Mouse (Mus musculus) yolk sac, embryonic 10.5 days (tissue): ENCODE data around the gene Rbm20.
A peak's percentile ranks its signal among the peaks of the same experiment; 100 is the strongest.

ENCODE experiments used
- DNase-seq: peaks from one replicate; pipeline ENCODE4 v3.0.0-alpha.2; 2017; ENCODE audit warnings: low spot score

Rbm20 gene

DNA sequence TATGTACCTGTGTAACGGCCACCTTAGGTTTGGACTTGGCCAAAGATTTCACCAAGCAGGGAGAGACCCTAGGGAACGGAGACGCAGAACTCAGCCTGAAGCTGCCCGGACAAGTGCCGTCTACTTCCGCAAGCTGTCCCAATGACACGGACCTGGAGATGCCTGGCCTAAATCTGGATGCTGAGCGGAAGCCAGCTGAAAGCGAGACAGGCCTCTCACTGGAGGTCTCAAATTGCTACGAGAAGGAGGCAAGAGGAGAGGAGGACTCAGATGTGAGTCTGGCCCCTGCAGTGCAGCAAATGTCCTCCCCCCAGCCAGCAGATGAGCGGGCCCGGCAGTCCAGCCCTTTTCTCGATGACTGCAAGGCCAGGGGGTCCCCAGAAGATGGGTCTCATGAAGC is 174.2 kb downstream of the Rbm20 start:
- DNase-seq, result no peak

DNA sequence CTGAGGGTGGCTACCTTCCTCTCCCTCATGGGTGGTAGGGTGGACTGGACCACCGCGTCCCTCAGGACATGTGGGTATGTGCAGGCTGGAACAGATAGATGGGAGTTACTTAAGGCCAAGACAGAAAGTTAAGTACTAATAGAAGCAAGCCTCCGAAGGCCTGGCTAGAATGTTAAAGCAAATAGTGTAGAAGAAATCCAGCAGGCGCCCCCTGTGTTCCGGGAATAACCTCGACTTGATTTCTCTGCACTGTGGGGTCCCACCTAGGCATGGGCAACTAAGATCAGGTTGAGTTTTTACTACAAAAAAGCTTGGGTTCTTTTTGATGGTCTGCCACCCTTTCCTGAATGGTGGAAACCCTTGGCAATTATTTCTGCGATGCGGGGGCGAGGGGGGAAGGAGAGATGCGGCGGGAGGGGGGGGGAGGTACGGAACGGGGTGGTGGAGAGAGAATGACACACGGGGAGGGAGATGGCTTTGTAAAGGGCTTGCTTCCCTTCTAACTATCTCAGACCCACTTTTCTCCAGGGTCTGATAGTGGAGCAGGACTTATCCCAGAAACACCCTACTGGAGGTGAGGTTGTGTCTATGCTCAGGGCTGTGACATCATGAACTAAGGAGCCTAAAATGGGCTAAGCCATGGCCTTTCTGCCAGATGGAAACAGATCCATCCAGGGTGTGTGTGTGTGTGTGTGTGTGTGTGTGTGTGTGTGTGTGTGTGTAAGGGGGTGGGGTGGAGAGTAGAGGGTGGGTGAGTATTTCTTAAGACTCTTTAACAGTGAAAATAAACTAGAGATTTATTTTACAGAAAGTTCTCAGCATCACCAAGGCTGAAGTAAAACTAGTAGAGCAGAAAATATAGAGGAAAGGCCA is 175.0 kb downstream of the Rbm20 start:
- DNase-seq, result no peak

DNA sequence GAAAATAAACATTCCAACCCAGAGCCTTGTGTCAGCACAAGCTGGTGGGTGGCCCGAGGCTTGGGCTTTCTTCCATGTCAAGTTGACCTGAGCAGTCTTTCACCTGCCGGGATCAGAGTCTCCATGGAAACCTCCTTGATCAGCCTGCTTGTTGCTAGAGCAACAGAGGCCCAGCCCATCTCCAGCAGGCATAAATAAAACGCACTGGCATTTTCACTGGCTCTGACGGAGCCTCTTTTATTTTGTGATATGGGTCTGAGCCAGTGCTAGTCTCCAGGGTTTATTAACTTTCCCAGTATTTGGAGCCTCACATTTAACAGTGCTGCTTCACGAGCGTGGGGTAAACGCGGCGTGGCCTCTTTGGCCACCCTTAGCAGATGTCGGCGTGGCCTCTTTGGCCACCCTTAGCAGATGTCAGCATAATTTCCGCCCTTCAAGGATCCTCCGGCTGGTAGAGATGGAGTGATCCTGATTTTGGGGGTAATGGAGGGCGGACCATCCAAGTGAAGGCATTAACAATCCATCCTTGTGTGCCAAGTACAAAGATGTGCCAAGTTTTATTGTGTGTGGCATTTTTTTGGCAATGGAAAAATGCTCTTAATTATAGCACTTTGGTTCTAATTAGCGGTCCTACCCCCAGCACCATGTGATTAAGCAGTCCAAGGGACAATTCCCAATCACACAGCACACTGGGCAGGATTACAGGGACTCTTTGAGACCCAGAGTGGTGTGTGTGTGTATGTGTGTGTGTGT is 175.8 kb downstream of the Rbm20 start:
- peak; percentile 36 for DNase-seq

DNA sequence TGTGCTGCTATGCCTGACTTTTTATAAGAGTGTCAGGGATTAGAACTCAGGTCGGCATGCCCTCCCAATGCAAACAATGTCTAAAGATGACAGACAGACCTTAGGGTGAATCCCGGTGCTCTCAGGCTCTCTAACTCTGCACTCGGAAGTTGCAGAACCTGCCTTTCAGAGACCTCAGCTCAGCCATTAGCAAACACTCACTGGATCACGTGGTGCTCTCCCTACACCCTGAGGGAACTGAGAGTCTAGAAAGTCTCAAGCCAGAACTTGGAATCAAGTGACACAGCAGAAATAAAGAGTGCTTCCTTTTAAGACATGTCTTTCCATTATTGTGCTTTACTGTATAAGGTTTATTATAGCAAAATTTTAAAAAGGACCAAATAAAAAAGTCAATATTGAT is 177.9 kb downstream of the Rbm20 start:
- no peak for DNase-seq

DNA sequence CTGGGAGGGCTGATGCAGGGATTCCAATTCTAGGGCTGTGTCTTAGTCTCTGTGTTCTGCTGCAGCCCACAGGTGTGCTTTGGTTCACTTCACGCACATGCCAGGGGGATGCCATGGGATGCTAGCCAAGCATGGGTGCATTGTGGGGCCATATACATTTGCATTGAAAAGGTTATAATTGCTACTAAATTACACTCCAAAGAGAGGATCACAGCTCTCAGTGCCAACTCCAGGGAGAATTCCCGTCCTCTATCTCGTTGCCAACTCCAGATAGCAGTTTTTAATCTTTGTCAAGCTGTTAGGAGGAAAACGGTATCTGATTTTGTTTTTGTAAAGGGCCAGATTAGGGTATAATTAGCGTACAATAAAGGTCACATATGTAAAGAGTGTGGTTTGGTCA is 178.7 kb downstream of the Rbm20 start:
- no peak for DNase-seq

DNA sequence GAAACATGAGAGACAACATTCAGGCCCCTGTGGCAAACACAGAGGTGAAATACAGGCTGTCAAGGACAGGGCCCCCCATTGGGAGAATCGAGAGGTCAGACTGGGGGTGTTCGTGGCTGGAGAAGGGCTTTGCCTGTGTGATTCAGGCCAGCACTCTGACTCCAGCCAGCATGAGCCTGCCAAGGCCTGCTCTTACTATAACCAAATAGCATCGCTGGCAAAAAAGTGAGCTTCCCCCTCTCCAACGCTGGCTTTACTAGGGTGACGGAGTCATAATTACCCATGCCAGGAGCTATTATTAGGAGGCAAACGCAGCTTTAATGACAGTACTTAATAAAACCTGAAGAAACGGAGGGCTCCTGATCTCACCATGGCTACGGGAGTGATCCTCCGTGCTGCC is 179.7 kb downstream of the Rbm20 start:
- DNase-seq, result no peak

DNA sequence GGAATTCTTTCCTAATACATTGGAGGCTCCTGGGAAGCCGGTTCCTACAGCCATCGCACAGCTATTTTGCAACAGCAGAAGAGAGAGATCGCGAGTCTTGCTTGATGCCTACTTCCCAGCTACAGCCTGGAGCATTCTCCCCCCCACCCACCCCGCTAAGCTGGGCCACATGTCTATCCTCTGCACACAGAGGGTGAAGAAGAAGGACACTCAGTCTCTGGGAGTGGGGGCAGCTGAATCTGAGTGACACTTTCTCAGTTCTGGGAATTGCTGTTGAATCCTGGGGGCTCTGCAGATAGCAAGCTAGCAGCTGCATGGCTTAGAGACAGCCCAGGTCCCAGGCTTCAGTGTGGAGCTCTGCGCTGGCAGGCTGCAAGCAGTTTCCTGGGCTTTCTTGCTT is 180.9 kb downstream of the Rbm20 start:
- DNase-seq, result no peak

DNA sequence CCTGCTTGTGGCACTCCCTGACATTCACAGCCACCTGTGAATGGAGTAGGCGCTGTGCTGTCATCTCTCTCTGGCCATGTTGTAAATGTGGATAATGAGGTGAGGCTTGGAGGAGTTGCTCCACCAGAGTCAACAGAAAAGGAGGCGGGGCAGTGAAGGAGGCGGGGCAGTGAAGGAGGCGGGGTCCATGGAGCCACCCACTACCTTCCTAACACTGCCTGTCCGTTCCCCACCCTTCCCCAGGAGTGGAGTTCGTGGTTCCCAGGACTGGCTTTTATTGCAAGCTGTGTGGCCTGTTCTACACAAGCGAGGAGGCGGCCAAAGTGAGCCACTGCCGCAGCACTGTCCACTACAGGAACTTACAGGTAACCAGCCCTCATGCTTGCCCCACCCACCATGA is 182.0 kb downstream of the Rbm20 start:
- DNase-seq, result peak; percentile 80

DNA sequence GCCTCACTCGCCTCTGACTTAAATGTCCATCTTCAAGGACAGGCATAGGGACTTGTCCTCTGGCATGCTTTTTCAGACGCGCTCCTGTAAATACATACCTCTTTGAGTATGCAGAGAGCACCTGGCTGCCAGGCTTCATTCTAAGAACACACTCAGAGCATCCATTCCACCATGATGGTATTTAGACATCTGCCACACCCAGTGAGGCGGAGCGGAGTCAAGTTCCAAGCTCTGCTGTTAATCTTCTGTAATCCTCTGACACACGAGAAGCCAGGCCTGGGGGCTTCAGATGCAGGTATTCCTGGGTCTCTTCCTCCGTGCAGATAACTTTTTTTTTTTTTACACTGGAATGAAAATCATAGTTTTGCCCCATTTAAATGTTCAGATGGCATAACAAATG is 182.5 kb downstream of the Rbm20 start:
- DNase-seq, result no peak

DNA sequence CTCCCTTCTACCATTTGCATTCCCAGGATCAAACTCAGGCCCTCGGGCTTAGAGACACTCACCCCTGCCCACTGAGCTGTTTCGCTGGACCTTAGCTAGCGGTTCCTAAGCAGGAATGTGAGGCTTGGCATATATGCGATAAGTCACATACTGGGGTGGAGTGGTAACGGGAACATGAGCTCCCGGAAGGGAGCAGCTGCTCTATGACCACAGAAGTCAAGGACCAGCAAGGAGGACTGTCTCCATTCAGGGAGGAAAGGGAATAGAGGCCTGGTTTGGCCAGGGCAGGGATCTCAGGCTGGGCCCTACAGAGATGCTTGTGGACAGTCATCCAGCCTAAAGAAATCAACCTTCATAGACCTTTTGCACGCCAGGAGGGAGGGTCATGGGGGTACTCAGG is 184.2 kb downstream of the Rbm20 start:
- DNase-seq, result no peak

DNA sequence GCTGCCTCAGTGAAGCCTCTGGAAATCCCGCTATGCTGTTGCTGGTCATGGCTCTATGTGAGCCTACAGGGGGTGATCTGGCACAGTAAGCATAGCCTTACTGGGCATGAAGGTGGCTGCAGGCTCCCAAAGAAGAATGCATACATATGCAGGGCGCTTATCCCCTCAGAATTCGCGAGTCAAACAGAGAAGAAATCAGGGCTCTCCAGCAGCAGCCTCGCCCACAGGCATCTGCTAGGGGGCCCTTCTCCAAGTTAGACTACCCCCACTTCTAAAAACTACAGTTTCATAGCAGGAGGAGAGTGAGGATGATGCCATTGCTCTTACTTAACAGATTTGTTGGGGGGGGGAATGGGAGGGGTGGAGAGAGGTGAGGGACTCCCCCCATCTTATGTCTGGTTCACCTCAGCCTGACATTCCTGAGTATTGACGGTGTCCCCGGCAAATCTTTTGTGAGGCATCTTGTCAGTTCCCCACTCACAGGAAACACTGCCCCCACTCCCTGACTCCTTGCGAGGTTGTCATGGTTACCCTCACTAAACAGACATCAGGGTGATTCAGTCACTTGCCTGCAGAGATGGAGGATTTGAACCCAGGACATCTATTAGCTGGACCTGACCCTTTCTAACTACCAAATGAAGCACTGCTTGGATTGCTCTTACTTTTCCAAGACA is 185.6 kb downstream of the Rbm20 start:
- DNase-seq, result no peak

DNA sequence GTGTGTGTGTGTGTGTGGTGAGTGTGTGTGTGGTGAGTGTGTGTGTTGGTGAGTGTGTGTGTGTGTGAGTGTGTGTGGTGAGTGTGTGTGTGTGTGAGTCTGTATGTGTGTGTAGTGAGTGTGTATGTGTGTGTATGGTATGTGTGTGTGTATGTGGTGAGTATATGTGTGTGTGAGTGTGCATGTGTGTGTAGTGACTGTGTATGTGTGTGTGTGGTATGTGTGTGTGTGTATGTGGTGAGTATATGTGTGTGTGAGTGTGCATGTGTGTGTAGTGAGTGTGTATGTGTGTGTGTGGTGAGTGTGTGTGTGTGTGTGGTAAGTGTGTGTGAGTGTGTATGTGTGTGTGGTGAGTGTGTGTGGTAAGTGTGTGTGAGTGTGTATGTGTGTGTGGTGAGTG is 190.1 kb downstream of the Rbm20 start:
- no peak for DNase-seq

DNA sequence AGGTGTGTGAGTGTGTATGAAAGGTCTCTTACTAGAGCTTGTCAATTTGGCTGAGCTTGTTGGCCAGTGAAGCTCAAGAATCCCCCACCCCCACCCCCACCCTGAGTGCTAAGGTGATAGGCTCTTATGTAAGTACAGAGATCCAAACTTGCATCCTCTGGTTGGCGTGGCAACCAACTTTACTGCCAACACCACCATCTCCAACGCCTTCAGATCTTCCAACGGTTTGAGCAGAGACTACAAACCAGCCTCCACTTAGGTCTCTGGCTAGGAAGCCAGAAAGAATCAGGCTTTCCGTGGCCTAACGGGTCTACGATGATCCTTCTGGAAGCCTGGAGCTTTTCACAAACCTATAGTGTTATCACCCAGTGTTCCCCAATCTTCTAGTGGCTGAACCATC is 191.0 kb downstream of the Rbm20 start:
- no peak for DNase-seq

DNA sequence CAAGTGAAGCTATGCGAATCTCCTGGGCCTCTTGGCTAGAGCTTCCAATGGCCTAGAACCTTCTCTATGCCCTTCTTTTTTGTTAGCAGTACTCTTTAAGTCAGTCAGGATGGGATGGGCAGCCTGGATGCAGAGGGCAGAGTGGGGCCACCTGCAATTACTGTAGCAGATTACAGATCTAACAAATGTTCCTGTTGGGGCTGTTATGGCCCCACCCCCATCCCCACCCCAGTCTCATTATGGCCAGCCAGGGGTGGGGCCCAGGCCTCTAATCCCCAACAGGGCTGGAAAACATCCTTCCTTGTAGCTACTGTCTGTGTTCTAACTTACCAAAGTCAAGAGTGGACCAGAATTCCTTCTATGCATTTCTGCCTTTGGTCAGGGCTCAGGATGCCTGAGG is 191.7 kb downstream of the Rbm20 start:
- DNase-seq, result no peak

DNA sequence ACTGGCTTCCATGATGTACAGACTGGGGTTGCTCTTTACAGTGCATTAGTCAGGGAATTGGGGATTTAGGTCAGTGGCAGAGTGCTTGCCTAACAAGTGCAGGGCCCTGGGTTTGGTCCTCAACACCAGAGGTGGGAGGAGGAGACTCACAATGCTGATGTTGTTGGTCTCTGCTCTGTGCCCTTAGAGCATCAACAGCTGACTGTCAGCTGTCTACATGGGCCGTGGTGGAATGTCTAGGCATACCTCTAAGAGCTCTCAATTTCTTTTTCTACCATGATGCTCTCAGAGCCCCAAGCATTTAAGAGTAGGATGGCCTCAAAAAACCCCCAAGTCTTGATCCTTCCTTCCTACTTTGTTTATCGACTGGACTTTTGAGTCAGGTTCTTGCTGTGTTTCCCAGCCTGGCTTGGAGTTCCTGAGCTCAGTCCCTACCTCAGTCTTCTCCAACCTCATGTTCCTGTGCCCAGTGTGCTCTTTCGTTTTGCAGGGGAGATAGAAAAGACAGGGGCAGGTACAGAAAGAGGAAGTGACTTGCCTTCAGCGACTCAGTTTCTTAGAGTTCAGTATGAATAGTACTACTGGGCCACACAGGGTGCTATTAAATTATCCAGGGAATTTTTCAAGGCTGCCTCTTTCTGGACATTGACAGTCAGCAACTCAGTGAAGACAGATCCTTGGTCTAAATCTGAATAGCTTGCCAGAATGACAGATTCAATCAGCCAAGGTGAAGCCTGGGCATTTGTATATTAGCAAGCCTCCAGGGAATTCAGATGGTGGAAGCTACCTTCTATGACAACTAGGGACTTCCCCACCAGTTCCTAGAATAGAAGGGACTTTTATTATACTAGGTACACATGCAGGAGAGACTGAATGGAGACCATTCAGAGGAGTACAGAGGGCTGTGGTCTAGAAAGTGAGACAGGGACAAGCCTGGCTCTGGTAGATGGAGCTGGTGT is 192.6 kb downstream of the Rbm20 start:
- no peak for DNase-seq

DNA sequence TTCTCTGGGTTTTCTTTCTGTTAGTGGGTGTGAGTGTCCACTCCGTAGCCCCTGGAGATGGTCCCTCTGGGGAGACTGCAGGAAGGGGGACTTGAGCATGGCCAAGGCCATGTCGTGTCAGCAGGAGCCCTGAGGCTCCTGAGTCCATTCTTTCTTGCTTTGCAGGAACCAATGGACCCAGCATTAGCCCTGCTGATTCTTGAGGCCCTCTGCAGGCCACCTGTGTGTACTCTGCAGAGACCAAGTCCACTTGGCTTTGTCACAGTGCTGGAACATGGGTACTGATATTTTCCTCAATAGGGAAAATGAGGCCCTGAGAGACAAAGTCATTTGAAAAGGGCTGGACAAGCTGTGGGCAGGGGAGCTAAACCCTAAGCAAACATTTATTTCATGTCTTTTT is 193.5 kb downstream of the Rbm20 start:
- no peak for DNase-seq

DNA sequence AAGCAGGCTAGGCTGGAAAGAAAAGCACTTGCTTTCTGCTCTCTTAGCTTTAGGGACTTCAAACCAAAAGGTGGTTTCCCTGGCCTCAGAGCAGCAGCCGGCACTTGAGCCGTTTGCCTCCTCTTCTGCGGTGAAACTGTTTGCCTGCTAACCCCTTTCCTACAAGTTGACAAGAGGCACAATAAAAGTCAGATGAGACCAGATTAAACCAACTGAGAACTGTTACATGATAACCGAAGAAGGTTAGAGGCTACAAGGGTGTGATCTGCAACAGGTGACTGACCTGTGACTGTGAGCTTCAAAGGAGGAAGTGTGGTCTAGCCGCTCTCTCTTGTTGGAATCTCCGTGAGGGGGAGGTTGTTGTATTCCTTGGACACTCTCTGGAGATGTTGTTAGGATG is 194.4 kb downstream of the Rbm20 start:
- no peak for DNase-seq

DNA sequence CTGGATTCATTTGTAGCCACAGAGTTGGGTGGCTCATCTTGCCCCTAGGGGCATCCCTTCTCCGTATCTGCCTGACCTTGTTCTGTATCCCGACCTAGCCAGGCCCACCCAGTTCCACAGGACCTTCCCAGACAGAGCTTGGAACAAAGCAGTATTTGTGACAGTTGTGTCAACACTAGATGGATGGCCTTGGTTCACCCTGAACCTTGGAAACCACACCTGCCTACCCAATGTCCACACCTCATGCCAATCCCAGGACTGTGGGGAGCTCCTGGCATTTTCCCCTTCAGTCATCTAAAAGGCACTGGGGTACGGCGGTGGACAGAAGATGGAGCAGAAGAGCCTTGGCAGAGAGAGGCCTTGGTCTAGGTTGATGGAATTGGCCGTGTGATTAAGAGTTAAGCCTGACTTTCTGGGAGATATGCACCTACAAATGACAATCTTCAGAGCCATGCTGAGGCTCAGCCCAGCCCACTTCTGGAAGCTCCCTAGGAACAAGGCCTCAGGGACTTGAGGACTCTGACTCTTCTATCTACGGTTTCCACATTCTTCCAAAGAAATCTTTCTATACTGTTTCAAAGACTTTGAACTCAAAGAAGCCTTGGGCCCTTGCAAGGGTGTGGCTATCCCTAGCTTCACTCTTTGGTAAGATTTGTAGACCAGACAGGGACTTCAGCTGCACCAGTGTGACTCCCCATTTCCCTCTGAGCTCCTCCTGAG is 196.0 kb downstream of the Rbm20 start:
- no peak for DNase-seq

DNA sequence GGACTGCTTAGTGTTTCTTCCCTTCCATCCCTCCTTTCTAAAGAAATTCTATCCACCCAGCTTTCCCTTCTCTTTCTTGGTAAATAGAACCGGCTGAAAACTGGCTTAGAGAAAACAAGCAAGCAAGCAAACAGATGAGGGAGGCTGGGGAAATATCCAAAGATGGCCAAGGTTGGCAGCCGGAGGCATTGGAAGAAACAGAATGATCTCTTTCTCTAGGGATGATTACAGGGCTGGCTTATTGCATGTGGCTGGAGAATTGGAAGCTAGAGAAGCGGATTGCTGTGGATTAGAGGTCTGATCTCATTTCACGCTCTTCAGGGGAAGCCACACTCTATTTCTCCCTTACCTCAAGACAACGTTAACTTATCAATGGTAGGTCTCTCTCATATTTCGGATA is 198.1 kb downstream of the Rbm20 start:
- no peak for DNase-seq

DNA sequence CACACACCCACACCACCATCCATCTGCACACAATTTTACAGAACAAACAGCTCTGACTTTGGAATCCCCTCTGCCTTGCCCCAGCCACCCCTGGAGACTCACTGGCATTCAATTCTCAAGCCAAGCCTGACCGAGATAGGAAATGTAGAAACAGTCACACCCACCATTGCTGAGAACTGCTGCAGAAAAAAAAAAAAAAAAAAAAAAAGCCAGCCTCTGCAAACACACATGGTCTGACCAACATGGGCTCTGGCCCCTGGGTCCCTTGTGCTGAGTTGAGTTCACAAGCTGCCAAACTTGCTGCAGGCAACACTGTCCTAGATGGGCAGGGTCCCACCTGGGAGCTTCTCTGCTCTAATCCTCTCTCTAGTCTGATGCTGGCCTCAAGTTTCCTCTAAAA is 200.7 kb downstream of the Rbm20 start:
- DNase-seq, result no peak

DNA sequence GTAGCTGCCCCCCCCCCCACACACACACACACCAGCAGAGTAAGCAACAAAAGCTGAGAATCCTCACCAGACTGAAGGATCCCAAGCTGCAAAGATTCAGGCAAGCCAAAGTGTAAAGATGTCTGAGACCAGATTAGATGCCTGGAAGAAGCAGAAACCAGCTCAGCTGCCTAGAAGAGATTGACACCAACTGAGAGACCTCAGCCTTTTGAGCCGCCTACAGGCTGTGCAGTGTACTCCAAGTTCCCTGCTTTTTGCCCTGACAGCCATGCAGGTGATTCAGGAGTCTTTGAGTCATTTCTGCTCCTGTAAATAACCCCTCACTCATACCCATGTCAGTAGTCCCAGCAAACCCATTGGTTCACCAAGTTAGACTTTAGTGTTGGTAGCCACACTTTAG is 203.4 kb downstream of the Rbm20 start:
- no peak for DNase-seq
